Mouse (Mus musculus) adrenal gland, adult (tissue): ENCODE results near the gene Gpsm3.
A peak's percentile ranks its signal among the peaks of the same experiment; 100 is the strongest.

Experiments
- DNase-seq, 2 experiments: peaks; one replicate each; pipeline ENCODE4 v3.0.0; 2022 to 2023; ENCODE audit warnings: low spot score in 1 of 2; ENCODE audit not compliant: inconsistent age in 2 of 2

Gene Gpsm3

DNA sequence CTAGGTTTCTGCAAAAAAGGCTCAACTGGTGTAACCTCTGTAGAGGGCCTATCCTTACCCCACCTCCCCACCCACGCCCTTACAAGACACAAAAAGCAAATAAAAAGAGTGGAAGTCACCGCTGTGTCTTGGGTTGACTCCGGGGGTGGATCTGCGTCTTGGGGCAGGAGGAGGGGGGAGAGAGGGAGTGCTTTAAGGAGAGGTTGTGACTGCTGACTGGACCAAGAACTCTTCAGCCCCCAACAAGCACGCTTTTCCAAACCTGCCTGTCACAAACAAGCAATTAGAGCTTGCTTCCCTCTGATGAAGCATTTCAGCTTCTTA lies 39.0 kb downstream of the Gpsm3 start:
- peak in 1 of 2 experiments; percentile 34 for DNase-seq

DNA sequence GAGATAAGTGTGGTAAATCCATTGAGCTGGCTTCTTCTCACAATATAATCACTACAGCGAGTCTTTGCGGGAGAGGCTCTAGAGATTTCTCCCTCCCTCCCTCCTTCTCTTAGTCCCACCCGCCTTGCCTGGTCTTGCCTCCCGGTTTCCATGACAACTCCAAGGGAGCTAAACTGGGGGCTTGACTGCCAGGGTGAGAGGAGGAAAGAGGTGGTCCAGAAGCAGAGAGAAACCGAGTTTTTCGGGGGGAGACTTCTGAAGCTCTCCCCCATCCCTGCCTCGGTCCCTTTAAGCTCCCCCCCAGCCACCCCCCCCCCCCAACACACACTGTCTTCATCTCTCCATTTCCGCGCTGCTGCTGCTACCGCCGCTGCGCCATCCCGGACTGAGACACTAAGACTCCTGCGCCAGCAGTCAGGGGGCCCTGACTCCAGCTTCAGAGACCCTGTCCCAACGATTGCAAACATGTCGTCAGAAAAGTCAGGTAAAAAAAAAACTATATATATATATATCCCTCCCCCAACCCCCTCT lies 39.7 kb downstream of the Gpsm3 start, which contains the start of gene Prrt1:
Prrt1 (plus strand) TSS at position 313 of the 531 bp plus-strand sequence.
- DNase-seq = peak; percentile 39 to 70

DNA sequence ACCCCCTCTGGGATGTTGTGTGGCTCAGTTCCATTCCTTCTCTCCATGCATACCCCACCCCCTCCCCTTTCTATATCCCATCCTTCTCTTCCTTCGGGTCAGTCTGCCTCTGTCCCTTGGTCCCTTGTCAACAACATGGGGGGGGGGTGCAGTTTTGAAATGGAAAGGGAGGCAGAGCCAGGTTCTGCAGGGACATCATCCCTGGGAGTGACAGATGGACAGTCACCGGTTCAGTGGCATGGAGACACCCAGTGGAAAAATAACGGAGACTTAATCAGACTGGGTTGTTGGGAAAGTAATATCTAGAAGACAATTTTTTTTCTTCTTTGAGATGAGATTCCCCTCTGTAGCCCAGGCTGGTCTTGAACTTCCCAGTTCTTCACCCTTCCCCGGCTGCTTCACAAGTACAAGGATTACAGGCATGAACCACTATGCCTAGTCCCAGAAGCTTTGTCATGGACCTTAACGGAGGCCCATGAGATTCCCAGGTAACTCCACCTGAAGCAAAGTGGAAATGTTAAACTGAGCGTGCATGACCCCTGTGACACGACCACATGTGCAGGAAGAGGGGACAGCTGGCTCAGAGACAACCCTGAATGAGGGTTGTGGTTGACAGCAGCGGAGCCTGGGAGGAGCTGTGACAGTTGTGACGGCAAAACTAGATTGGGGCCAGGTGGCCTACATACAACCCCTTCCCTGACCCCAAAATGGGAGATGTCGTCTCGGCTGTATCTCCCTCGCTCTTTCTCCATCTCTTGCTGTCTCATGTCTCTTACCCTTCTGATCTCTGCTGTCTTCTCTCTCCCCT lies 40.4 kb downstream of the Gpsm3 start:
- DNase-seq = peak in 1 of 2 experiments; percentile 33

DNA sequence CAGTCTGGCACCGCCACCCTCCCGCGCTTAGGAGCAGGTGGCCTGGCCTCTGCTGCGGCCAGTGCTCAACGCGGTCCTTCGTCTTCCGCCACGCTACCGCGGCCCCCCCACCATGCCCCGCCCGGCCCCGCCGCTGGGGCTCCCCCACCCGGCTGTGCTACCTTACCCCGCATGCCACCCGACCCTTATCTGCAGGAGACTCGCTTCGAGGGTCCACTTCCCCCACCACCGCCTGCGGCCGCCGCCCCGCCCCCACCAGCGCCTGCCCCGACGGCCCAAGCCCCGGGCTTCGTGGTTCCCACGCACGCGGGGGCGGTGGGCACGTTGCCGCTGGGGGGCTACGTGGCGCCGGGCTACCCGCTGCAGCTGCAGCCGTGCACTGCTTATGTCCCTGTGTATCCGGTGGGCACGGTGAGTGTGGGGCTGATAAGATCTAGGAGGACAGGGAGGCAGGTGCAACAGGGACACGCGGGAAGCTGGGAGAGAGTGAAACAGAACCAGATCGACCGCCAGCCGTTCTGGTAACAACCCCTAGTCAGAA lies 41.2 kb downstream of the Gpsm3 start:
- DNase-seq = peak in 1 of 2 experiments; percentile 39

DNA sequence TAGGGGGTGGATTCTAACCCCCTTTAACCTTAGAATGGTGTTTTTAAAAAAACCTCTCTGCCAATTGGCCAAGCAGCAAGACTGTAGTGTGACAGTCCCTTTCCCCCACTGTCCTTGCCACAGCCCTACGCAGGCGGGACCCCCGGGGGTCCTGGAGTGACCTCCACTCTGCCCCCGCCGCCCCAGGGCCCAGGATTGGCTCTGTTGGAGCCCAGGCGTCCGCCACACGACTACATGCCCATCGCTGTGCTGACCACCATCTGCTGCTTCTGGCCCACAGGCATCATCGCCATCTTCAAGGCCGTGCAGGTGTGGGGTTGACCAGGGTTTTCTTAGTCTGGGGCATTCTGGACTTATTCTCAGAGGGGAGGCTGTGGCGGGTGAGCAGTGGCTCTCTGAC lies 42.0 kb downstream of the Gpsm3 start:
- peak in 1 of 2 experiments; percentile 41 for DNase-seq

DNA sequence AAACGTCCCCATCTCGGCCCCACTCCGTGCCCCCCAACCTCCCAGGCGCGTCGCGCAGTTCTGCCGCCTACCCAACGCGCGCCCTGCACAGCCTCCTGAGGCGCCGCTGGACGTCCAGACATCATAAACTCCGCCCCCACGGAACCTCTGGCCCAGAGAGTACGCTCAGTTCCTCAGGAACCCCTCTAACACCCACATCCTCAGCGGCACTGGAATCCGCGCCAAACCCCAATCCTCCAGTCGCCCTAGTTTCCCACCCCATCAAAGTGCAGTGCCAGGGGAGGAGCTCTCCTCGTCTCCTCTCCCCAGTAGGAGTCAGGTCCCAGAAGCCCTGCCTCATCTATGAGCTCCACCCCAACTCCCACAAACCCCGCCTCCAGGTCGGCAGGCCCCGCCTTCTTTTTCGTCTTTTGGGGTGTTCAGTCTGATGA lies 42.7 kb downstream of the Gpsm3 start:
- peak; percentile 90 to 94 for DNase-seq

DNA sequence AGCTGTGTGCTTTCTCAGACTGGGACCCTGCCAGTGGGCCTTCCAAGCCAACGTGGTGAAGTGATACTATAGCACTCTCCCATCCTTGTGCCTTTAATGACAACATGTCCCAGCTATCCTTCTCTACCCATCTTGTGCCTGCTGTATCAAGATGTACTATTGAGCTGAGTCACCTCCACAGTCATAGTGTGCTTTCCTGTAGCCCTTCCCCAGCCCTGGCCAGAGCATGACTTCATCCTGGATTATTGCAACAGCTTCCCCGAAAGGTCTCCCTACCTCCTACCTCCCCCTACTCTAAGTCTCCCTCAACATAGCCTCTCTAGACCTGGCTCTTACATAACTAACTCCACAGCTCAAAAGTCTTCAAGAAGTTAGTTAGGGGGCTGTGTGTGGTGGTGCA lies 46.1 kb downstream of the Gpsm3 start:
- peak in 1 of 2 experiments; percentile 71 for DNase-seq

DNA sequence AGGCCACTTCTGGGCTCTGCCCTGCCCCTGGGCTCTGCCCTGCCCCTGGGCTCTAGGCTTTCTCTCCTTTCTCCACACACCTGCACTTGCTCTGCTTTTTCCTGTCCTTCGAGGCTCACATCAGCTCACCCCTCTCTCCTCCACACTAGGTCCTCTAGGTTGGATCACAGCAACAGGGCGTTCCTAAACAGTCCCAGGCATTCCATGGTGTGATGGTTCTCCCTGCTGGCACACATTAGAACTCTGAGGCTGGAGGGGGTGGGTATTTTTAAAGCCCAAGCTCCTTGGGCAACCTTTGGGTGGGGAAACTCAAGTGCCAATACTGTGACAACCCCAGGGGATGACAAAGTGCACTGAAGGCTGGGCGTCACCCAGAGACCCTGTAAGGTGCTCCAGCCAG lies 47.9 kb downstream of the Gpsm3 start:
- peak in 1 of 2 experiments; percentile 42 for DNase-seq

DNA sequence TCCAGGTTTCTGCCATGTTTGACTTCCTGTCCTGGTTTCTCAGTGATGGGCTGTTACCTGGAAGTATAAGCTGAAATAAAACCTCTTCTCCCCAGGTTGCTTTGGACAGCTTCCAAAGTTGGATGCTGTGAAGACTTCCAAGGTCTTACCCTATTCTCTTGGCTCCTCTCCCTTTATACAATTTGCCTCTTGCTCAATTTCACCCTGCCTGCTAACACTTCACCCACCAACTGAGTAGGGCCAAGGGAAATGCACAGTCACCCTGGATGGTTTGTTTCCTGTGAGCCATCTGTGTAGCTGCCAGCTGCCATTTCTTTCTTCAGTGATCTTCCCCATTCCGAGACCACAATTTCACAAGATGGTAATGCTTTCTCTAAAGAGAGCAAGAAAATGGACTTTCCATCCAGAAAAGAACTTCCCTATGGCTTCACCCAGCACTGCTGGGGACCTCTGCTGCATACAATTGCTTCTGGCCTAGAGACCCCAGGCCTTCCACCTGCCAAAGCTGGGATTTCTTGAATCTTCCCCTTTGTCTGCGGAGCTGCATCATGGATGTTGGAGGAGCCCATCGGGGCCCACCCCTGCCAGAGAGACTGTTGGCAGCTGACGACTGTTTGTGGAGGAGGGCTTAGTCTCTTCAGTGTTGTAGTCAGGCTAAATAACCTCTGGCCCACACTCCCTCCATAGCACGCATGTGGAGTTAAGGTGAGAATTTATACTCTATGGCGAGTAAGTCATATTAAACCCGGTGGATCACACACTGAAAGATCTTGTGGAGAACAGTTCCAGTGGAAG lies 50.1 kb downstream of the Gpsm3 start:
- DNase-seq = peak in 1 of 2 experiments; percentile 68

DNA sequence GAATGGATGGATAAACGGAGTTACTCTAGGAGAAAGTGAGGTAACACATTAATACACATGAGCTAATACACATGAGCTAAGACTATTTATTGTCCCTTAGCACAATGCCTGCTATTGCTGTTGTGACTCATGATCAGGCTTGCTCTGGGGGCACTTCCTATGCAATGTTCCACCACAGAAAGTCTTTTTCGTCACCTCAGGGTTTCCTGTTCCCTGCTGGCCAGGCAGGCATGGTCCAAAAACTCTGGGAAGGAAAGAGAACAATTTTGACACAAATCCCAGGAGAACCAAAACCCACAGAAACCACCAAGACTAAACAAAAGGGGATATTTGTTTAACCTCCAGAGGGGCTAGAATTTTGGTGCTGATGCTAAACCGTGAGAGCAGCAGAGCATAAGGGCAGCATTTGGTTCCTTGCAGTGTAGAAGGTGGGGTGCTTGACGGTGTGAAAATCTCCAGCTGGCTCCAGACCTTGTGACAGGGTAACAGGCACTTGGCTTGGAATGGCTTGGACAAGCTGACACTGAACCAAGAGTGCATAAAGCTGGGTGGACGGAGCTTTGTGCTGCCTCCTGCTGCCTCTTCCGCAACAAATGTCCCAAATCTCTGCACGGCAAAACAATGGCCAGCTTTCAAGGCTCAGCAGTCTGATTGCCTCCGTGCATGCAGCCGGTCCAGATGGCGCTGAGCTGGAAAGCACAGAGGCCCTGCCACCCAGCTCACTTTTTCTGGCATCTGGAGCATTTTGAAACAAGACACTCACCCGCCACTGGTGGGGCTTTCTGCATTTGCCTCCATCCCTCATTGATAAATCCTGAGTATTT lies 51.4 kb downstream of the Gpsm3 start:
- DNase-seq = peak; percentile 25 to 71
